Mouse (Mus musculus): ENCODE measurements around the gene Cyp2b10.

DNA sequence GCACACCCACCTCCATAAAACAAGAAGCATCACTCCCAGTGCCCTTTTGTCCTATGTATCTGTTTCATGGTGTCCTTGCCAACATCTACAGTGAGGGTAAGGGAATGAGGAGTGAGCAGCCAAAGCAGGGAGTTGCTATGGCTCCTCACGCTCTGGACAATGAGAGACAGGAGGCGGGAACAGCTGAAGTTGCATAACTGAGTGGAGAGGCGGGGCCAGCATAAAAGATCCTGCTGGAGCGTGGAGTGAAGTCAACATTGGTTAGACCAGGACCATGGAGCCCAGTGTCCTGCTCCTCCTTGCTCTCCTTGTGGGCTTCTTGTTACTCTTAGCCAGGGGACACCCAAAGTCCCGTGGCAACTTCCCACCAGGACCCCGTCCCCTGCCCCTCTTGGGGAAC, at the start of gene Cyp2b10:
- TF ChIP-seq CTCF (IDR thresholded peaks at IDR 0.05; ENCODE audit: low read depth, low read length) (no peak), POLR2A (IDR thresholded peaks at IDR 0.05; ENCODE audit: insufficient read depth, low read length) (no peak)
